Mouse (Mus musculus) adrenal gland, postnatal 0 days (tissue): ENCODE measurements around the gene H2al1h. TPM values are rescaled to one million over a fixed set of nuclear protein-coding genes. Genes with fewer than 3 reads are reported as not detected.

Source experiments
- polyA plus RNA-seq: library from polyadenylated mRNA; unstranded; fragments of >200 nt; fragmentation: Nextera tagmentation; extraction: Ambion mirVana; gene quantifications from 2 replicates; pipeline ENCODE4 v1.2.1, GENCODE M21; 2015

Gene H2al1h
- polyA plus RNA-seq, result not detected in 2 replicates

GRCm38 (mm10) chrX:11321192-11321591 lies at the start of gene H2al1h:
H2al1h (plus strand) TSS chrX:11321492.

GRCm38 (mm10) chrX:11298957-11299356 lies 22.3 kb upstream of the H2al1h start, which contains the start of gene H2al1a:
H2al1a (plus strand) TSS chrX:11299257.

GRCm38 (mm10) chrX:11302132-11302531 lies 19.2 kb upstream of the H2al1h start, which contains the start of gene H2al1b:
H2al1b (plus strand) TSS chrX:11302432.

GRCm38 (mm10) chrX:11305355-11305754 lies 15.9 kb upstream of the H2al1h start, which contains the start of gene H2al1c:
H2al1c (plus strand) TSS chrX:11305655.

GRCm38 (mm10) chrX:11308524-11308923 lies 12.8 kb upstream of the H2al1h start, which contains the start of gene H2al1d:
H2al1d (plus strand) TSS chrX:11308824.

GRCm38 (mm10) chrX:11311634-11312033 lies 9.7 kb upstream of the H2al1h start, which contains the start of gene H2al1e:
H2al1e (plus strand) TSS chrX:11311934.

GRCm38 (mm10) chrX:11314858-11315257 lies 6.4 kb upstream of the H2al1h start, which contains the start of gene H2al1f:
H2al1f (plus strand) TSS chrX:11315158.

DNA sequence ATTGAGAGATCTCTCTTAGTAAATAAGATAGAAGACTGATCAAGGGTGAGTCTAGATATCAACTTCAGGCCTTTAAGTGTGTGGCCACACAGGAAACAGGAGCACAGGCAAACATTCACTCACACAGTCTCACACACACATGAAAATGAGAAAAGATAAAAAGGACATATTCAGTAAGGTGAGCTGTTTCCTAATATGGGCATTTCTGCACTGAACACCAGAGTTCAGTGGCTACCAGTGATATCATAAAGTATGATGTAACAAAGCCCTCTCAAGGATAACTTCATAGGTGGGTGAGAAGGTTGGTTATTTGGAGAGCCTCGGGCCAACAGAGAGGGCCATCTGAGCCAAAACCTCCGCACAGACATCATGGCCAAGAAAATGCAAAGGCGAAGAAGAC lies 3.3 kb upstream of the H2al1h start, which contains the start of gene H2al1g:
TSS of gene H2al1g (plus strand) at position 301 of the 400 bp plus-strand sequence.

GRCm38 (mm10) chrX:11324359-11324758 lies 3.1 kb downstream of the H2al1h start, which contains the start of gene H2al1i:
H2al1i (plus strand) TSS chrX:11324659.

GRCm38 (mm10) chrX:11327522-11327921 lies 6.2 kb downstream of the H2al1h start, which contains the start of gene H2al1j:
H2al1j (plus strand) TSS chrX:11327822.

Other genes with a start within 250 kb of the H2al1h start
- not detected in 2 replicates for gene H2al1a, start 22.2 kb upstream of the H2al1h start, polyA plus RNA-seq
- gene H2al1b, start 19.1 kb upstream of the H2al1h start, polyA plus RNA-seq, result not detected in 2 replicates
- gene H2al1c, start 15.8 kb upstream of the H2al1h start, polyA plus RNA-seq, result not detected in 2 replicates
- gene H2al1d, start 12.7 kb upstream of the H2al1h start, polyA plus RNA-seq, result not detected in 2 replicates
- gene H2al1e, start 9.6 kb upstream of the H2al1h start, polyA plus RNA-seq, result not detected in 2 replicates
- gene H2al1f, start 6.3 kb upstream of the H2al1h start, polyA plus RNA-seq, result not detected in 2 replicates
- not detected in 2 replicates for gene H2al1g, start 3.2 kb upstream of the H2al1h start, polyA plus RNA-seq
- gene H2al1i, start 3.2 kb downstream of the H2al1h start, polyA plus RNA-seq, result not detected in 2 replicates
- gene H2al1j, start 6.3 kb downstream of the H2al1h start, polyA plus RNA-seq, result not detected in 2 replicates